Mouse (Mus musculus): Measurements from ENCODE around the gene Rbm7. TPM values are rescaled to one million over a fixed set of nuclear protein-coding genes. Genes with fewer than 3 reads are reported as not detected.
"Not testable (repeated sequence)": the region's sequence is repeated elsewhere in the genome, so short reads cannot be mapped to it uniquely, and the experiment has no call there.

Rbm7 gene
- polyA plus RNA-seq, 1 experiment from 2014 or later = 126 TPM

GRCm38 (mm10) chr9:48520405-48520804, 25.3 kb upstream of the Rbm7 start:
- H3K9me3 ChIP-seq (ENCODE audit: low read length); H3K4me1 ChIP-seq (ENCODE audit: insufficient read depth, low read length); H3K27me3 ChIP-seq (ENCODE audit: insufficient read depth, low read length); H3K27ac ChIP-seq (ENCODE audit: low read length); ATAC-seq (ENCODE audit: low FRiP score, low TSS enrichment); H3K4me3 ChIP-seq (ENCODE audit: low read length); H3K9ac ChIP-seq (replicated peaks; ENCODE audit: low read length); H3K36me3 ChIP-seq (ENCODE audit: insufficient read depth, low read length); H3K4me2 ChIP-seq (replicated peaks; ENCODE audit: low read depth, low read length): not testable (repeated sequence)
- WGBS = no CpG with 5 or more reads among the region's 7 CpGs

- ATAC-seq (ENCODE audit: low FRiP score, low TSS enrichment) = no peak
- no peak overlapping the region for H3K9ac ChIP-seq (replicated peaks; ENCODE audit: low read length)
- no peak overlapping the region for H3K27ac ChIP-seq (ENCODE audit: low read length)
- WGBS = 66% methylated on average over 19 of the region's 19 CpGs
- no peaks in the 10 kb centered on the region for H3K4me1 ChIP-seq (ENCODE audit: insufficient read depth, low read length)
- H3K9me3 ChIP-seq (ENCODE audit: low read length) = no peaks in the 10 kb centered on the region
- no peak overlapping the region for H3K4me2 ChIP-seq (replicated peaks; ENCODE audit: low read depth, low read length)
- H3K4me3 ChIP-seq (ENCODE audit: low read length) = no peak overlapping the region
- H3K36me3 ChIP-seq (ENCODE audit: insufficient read depth, low read length) = no peaks in the 10 kb centered on the region
- no peaks in the 10 kb centered on the region for H3K27me3 ChIP-seq (ENCODE audit: insufficient read depth, low read length)
Measured at GRCm38 (mm10) chr9:48517372-48518130, 22.5 kb upstream of the Rbm7 start.

GRCm38 (mm10) chr9:48516615-48517371, 21.7 kb upstream of the Rbm7 start:
- Histone ChIP-seq H3K4me3 (ENCODE audit: low read length) (no peak overlapping the region), H3K4me1 (ENCODE audit: insufficient read depth, low read length) (no peaks in the 10 kb centered on the region), H3K27me3 (ENCODE audit: insufficient read depth, low read length) (no peaks in the 10 kb centered on the region), H3K9me3 (ENCODE audit: low read length) (no peaks in the 10 kb centered on the region), H3K27ac (ENCODE audit: low read length) (no peak overlapping the region), H3K4me2 (replicated peaks; ENCODE audit: low read depth, low read length) (no peak overlapping the region), H3K36me3 (ENCODE audit: insufficient read depth, low read length) (no peaks in the 10 kb centered on the region), H3K9ac (replicated peaks; ENCODE audit: low read length) (no peak overlapping the region)
- WGBS = 80% methylated on average over 11 of the region's 11 CpGs
- ATAC-seq (ENCODE audit: low FRiP score, low TSS enrichment) = no peak

DNA sequence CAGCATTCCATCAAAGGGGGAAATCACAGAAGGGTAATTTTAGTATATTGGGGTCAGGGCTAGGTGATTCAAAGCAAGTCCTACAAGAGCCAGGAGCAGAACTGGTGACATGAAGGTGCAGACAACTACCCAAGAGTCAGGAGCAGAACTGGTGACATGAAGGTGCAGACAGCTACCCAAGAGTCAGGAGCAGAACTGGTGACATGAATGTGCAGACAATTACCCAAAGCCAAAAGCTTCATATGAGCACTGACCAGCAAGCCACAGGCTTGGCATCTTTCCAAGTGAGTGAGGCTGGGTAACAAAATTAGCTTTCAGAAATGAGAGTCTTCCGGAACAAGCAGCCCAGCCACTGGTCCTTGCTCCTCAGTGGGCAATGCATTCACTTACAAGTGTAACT, 20.2 kb upstream of the Rbm7 start:
- ATAC-seq (ENCODE audit: low FRiP score, low TSS enrichment) = no peak
- Histone ChIP-seq H3K9ac (replicated peaks; ENCODE audit: low read length) (no peak overlapping the region), H3K4me3 (ENCODE audit: low read length) (no peak overlapping the region), H3K4me1 (ENCODE audit: insufficient read depth, low read length) (no peaks in the 10 kb centered on the region), H3K4me2 (replicated peaks; ENCODE audit: low read depth, low read length) (no peak overlapping the region), H3K27ac (ENCODE audit: low read length) (no peak overlapping the region), H3K36me3 (ENCODE audit: insufficient read depth, low read length) (no peaks in the 10 kb centered on the region), H3K9me3 (ENCODE audit: low read length) (no peaks in the 10 kb centered on the region), H3K27me3 (ENCODE audit: insufficient read depth, low read length) (no peaks in the 10 kb centered on the region)
- WGBS = 46% methylated on average over 1 of the region's 1 CpGs

- no peak for ATAC-seq (ENCODE audit: low FRiP score, low TSS enrichment)
- H3K27me3 ChIP-seq (ENCODE audit: insufficient read depth, low read length) = no peaks in the 10 kb centered on the region
- H3K4me1 ChIP-seq (ENCODE audit: insufficient read depth, low read length) = no peaks in the 10 kb centered on the region
- H3K9me3 ChIP-seq (ENCODE audit: low read length) = no peaks in the 10 kb centered on the region
- no peak overlapping the region for H3K4me2 ChIP-seq (replicated peaks; ENCODE audit: low read depth, low read length)
- H3K4me3 ChIP-seq (ENCODE audit: low read length) = no peak overlapping the region
- no peak overlapping the region for H3K27ac ChIP-seq (ENCODE audit: low read length)
- no peak overlapping the region for H3K9ac ChIP-seq (replicated peaks; ENCODE audit: low read length)
- no peaks in the 10 kb centered on the region for H3K36me3 ChIP-seq (ENCODE audit: insufficient read depth, low read length)
- 87% methylated on average over 5 of the region's 5 CpGs for WGBS
Measured at GRCm38 (mm10) chr9:48510134-48510533, 15.0 kb upstream of the Rbm7 start.

DNA sequence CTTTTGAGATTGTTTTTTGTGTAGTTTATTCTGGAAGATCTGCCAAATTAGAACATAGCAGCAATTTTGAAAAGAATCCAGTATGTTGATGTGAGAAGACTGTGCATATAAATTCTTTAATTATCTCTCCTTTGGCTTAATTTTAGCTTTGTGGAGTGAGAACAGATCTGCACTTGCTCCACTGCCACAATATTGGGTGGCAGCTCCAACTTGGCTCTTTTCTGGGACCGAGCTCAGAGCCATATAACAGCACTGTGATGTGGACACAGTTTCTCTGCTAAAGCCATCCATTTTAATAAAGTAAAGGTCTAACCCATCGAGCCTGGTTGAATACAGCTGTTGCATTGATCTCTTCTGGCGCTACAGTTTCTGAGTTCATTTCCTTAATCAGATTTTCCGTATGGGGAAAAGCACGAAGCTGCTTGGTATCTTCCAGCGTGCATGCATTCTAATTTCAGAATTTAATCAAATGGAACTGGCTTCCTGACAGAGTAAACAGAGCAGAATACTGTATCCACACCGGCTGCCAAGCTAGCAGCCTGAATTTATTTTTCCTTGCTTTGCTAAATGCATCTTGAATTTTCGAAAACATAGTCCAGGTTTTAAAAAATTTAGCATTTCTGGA, 9.8 kb upstream of the Rbm7 start:
- no peak for ATAC-seq (ENCODE audit: low FRiP score, low TSS enrichment)
- no peaks in the 10 kb centered on the region for H3K9me3 ChIP-seq (ENCODE audit: low read length)
- H3K4me1 ChIP-seq (ENCODE audit: insufficient read depth, low read length) = no peaks in the 10 kb centered on the region
- no peak overlapping the region for H3K4me3 ChIP-seq (ENCODE audit: low read length)
- H3K36me3 ChIP-seq (ENCODE audit: insufficient read depth, low read length) = no peaks in the 10 kb centered on the region
- H3K27ac ChIP-seq (ENCODE audit: low read length) = no peak overlapping the region
- no peak overlapping the region for H3K9ac ChIP-seq (replicated peaks; ENCODE audit: low read length)
- 64% methylated on average over 8 of the region's 8 CpGs for WGBS
- H3K27me3 ChIP-seq (ENCODE audit: insufficient read depth, low read length) = no peaks in the 10 kb centered on the region
- H3K4me2 ChIP-seq (replicated peaks; ENCODE audit: low read depth, low read length) = no peak overlapping the region

GRCm38 (mm10) chr9:48503001-48503400, 7.9 kb upstream of the Rbm7 start:
- no peaks in the 10 kb centered on the region for H3K4me1 ChIP-seq (ENCODE audit: insufficient read depth, low read length)
- ATAC-seq (ENCODE audit: low FRiP score, low TSS enrichment) = no peak
- no peak overlapping the region for H3K9ac ChIP-seq (replicated peaks; ENCODE audit: low read length)
- 15% methylated on average over 2 of the region's 2 CpGs for WGBS
- H3K9me3 ChIP-seq (ENCODE audit: low read length) = no peaks in the 10 kb centered on the region
- H3K27ac ChIP-seq (ENCODE audit: low read length) = no peak overlapping the region
- no peaks in the 10 kb centered on the region for H3K27me3 ChIP-seq (ENCODE audit: insufficient read depth, low read length)
- no peak overlapping the region for H3K4me2 ChIP-seq (replicated peaks; ENCODE audit: low read depth, low read length)
- no peaks in the 10 kb centered on the region for H3K36me3 ChIP-seq (ENCODE audit: insufficient read depth, low read length)
- no peak overlapping the region for H3K4me3 ChIP-seq (ENCODE audit: low read length)

DNA sequence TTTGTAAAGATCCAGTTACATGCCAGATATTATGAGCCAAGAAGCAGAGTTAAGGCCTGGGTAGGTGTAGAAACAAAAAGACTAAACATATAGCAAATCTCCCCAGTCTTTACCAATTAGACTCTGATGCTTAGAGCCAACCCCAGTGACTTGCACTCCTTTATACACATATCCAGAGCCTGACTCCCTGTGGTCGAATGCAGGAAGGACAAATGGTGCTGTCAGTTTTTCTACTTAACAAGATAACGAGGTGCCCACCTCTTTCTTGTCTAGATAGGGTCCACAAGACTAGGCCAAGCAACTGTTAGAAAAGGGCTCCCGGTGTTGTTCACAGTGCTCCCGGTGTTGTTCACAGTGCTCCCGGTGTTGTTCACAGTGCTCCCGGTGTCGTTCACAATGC, 6.1 kb upstream of the Rbm7 start:
- Histone ChIP-seq H3K4me1 (ENCODE audit: insufficient read depth, low read length) (peaks cover under 1% of the 10 kb centered on the region; the same call in 1 of the 2 replicates), H3K4me3 (ENCODE audit: low read length) (no peak overlapping the region), H3K9me3 (ENCODE audit: low read length) (no peaks in the 10 kb centered on the region), H3K27me3 (ENCODE audit: insufficient read depth, low read length) (no peaks in the 10 kb centered on the region), H3K36me3 (ENCODE audit: insufficient read depth, low read length) (no peaks in the 10 kb centered on the region), H3K4me2 (replicated peaks; ENCODE audit: low read depth, low read length) (no peak overlapping the region), H3K27ac (ENCODE audit: low read length) (no peak overlapping the region), H3K9ac (replicated peaks; ENCODE audit: low read length) (no peak overlapping the region)
- no peak for ATAC-seq (ENCODE audit: low FRiP score, low TSS enrichment)
- 85% methylated on average over 7 of the region's 7 CpGs for WGBS

GRCm38 (mm10) chr9:48495548-48495932, 441 bp upstream of the Rbm7 start:
- WGBS = 2% methylated on average over 34 of the region's 34 CpGs
- Histone ChIP-seq H3K36me3 (ENCODE audit: insufficient read depth, low read length) (peaks cover 22% of the 10 kb centered on the region), H3K4me3 (ENCODE audit: low read length) (peak overlapping the region; percentile 86), H3K9ac (replicated peaks; ENCODE audit: low read length) (peak overlapping the region; percentile 97), H3K9me3 (ENCODE audit: low read length) (no peaks in the 10 kb centered on the region), H3K27ac (ENCODE audit: low read length) (peak overlapping the region; percentile 88), H3K4me2 (replicated peaks; ENCODE audit: low read depth, low read length) (peak overlapping the region; percentile 85), H3K4me1 (ENCODE audit: insufficient read depth, low read length) (peaks cover 15% of the 10 kb centered on the region), H3K27me3 (ENCODE audit: insufficient read depth, low read length) (no peaks in the 10 kb centered on the region)
- peak; percentile 64; the same call in 1 of the 2 replicates for ATAC-seq (ENCODE audit: low FRiP score, low TSS enrichment)

Data from kidney, embryonic 16.5 days (tissue).